Mouse (Mus musculus): ENCODE measurements around the gene Fyco1.

GRCm38 (mm10) chr9:123846490-123846889, 5.2 kb downstream of the Fyco1 start:
- TF ChIP-seq CTCF (IDR thresholded peaks at IDR 0.05; ENCODE audit: low read depth, low read length) (no peak), EP300 (IDR thresholded peaks at IDR 0.05; ENCODE audit: insufficient read depth, low read depth, low read length) (no peak), POLR2A (IDR thresholded peaks at IDR 0.05; ENCODE audit: insufficient read depth, low read length) (no peak)

Data from ES-Bruce4 (cell line).